Mouse (Mus musculus) myocyte (in vitro differentiated cells): ENCODE measurements around the gene Ldhal6b.

Experiments used
- MAX ChIP-seq: IDR thresholded peaks from one replicate; pipeline ENCODE4 v1.6.1; 2011; ENCODE audit warnings: low read depth, mild to moderate bottlenecking, control low read depth
- MYOD1 ChIP-seq, 3 experiments: IDR thresholded peaks; one replicate each; pipeline ENCODE4 v1.6.1; 2011; ENCODE audit warnings: control low read depth in 2 of 3, low read depth in 2 of 3, mild to moderate bottlenecking in 2 of 3, moderate library complexity in 1 of 3; ENCODE audit not compliant: insufficient read length in 2 of 3, control insufficient read depth in 1 of 3
- POLR2A ChIP-seq: IDR thresholded peaks from one replicate; pipeline ENCODE4 v1.6.1; 2011; ENCODE audit warnings: low read depth, mild to moderate bottlenecking, control low read depth, moderate library complexity; ENCODE audit not compliant: insufficient read length
- POLR2AphosphoS2 ChIP-seq: IDR thresholded peaks from one replicate; pipeline ENCODE4 v1.6.1; 2011; ENCODE audit warnings: low read depth, control low read depth; ENCODE audit not compliant: insufficient read length
- TCF12 ChIP-seq: IDR thresholded peaks from one replicate; pipeline ENCODE4 v1.6.1; 2011; ENCODE audit warnings: mild to moderate bottlenecking, control low read depth; ENCODE audit not compliant: poor library complexity, insufficient read depth, severe bottlenecking

- TF ChIP-seq MAX (no peak), POLR2AphosphoS2 (no peak), POLR2A (no peak), MYOD1 (IDR thresholded peaks at IDR 0.05; ENCODE audit: control insufficient read depth in 1 of 3, insufficient read length in 2 of 3, low read depth in 2 of 3) (no peak), TCF12 (no peak)
Observed at GRCm38 (mm10) chr17:5443260-5443659, 24.7 kb upstream of the Ldhal6b start.
